Mouse (Mus musculus) stomach, embryonic 14.5 days (tissue): ENCODE measurements around the gene Nipsnap2. TPM values are rescaled to one million over a fixed set of nuclear protein-coding genes. Genes with fewer than 3 reads are reported as not detected.
A peak's percentile ranks its signal among the peaks of the same experiment; 100 is the strongest.
"Not testable (repeated sequence)": the region's sequence is repeated elsewhere in the genome, so short reads cannot be mapped to it uniquely, and the experiment has no call there.

Experiments
- ATAC-seq: fragments of 200-750 bp; cut with Nextera tagmentation; 2 replicates; pipeline ENCODE4 v1.8.0; 2017; ENCODE audit warnings: low read depth, moderate TSS enrichment; ENCODE audit not compliant: insufficient number of reproducible peaks, insufficient read depth, low FRiP score
- H3K27ac ChIP-seq: fragments of 300-500 bp; sonication (generic); 2 replicates; pipeline ENCODE4 v1.5.1; 2014; ENCODE audit warnings: mild to moderate bottlenecking, low read length, moderate library complexity, mixed read lengths
- H3K27me3 ChIP-seq: fragments of 300-500 bp; sonication (generic); 2 replicates; pipeline ENCODE4 v1.6.1; 2014; ENCODE audit warnings: low read length, control low read depth, mixed read lengths; ENCODE audit not compliant: control insufficient read depth, insufficient read depth
- H3K36me3 ChIP-seq: fragments of 300-500 bp; sonication (generic); 2 replicates; pipeline ENCODE4 v1.6.1; 2014; ENCODE audit warnings: mild to moderate bottlenecking, control low read depth, low read length, moderate library complexity, mixed read lengths; ENCODE audit not compliant: control insufficient read depth, insufficient read depth
- H3K4me1 ChIP-seq: fragments of 300-500 bp; sonication (generic); 2 replicates; pipeline ENCODE4 v1.6.1; 2014; ENCODE audit warnings: low read length, control low read depth, mixed read lengths; ENCODE audit not compliant: control insufficient read depth, insufficient read depth
- H3K4me2 ChIP-seq: fragments of 300-500 bp; sonication (generic); replicated peaks from 2 replicates; pipeline ENCODE4 v1.6.1; 2014; ENCODE audit warnings: low read depth, low read length, control low read depth
- H3K4me3 ChIP-seq: fragments of 300-500 bp; sonication (generic); 2 replicates; pipeline ENCODE4 v1.5.1; 2014; ENCODE audit warnings: low read depth, low read length, control low read depth
- H3K9ac ChIP-seq: fragments of 300-500 bp; sonication (generic); replicated peaks from 2 replicates; pipeline ENCODE4 v1.6.1; 2014; ENCODE audit warnings: low read depth, mild to moderate bottlenecking, control low read depth, low read length, moderate library complexity, mixed read lengths
- H3K9me3 ChIP-seq: fragments of 300-500 bp; sonication (generic); 2 replicates; pipeline ENCODE4 v1.6.1; 2016; ENCODE audit warnings: low read depth, low read length, control low read depth; ENCODE audit not compliant: control insufficient read depth
- WGBS: fragments of 180-500 bp; shearing (Covaris S2); extraction: QIAGEN DNeasy Blood & Tissue Kit; methylation state at CpG from one replicate; pipeline ENCODE4 v1.1.7; 2014; 5-methylcytosine and 5-hydroxymethylcytosine counted together
- polyA plus RNA-seq: library from polyadenylated mRNA; unstranded; fragments of >200 nt; fragmentation: Nextera tagmentation; extraction: Ambion mirVana; gene quantifications from 2 replicates; pipeline ENCODE4 v1.2.1, GENCODE M21; 2014

Nipsnap2 gene
- polyA plus RNA-seq, 1 experiment from 2014 or later = 98.4 TPM

GRCm38 (mm10) chr5:129772433-129772832, 47.6 kb downstream of the Nipsnap2 start:
- Histone ChIP-seq H3K9ac (no peak overlapping the region), H3K4me2 (no peak overlapping the region), H3K9me3 (no peaks in the 10 kb centered on the region), H3K36me3 (0 out of 2 replicates have a peak, but pooled peaks cover 2% of the 10 kb centered on the region), H3K4me3 (no peak overlapping the region), H3K4me1 (no peaks in the 10 kb centered on the region), H3K27me3 (no peaks in the 10 kb centered on the region), H3K27ac (no peak overlapping the region)
- ATAC-seq = no peak
- 82% methylated on average over 10 of the region's 10 CpGs for WGBS

- H3K27me3 ChIP-seq, H3K27ac ChIP-seq, ATAC-seq, H3K4me3 ChIP-seq, H3K36me3 ChIP-seq, H3K9me3 ChIP-seq, H3K9ac ChIP-seq, H3K4me1 ChIP-seq, H3K4me2 ChIP-seq: not testable (repeated sequence)
- 73% methylated on average over 4 of the region's 4 CpGs for WGBS
Observed at GRCm38 (mm10) chr5:129773330-129773729, 48.5 kb downstream of the Nipsnap2 start.

GRCm38 (mm10) chr5:129774661-129775060, 49.8 kb downstream of the Nipsnap2 start:
- H3K36me3 ChIP-seq = no peaks in the 10 kb centered on the region
- H3K4me1 ChIP-seq = peaks cover 4% of the 10 kb centered on the region
- no peaks in the 10 kb centered on the region for H3K9me3 ChIP-seq
- H3K4me3 ChIP-seq = no peak overlapping the region
- no peak overlapping the region for H3K9ac ChIP-seq
- no peak for ATAC-seq
- no peaks in the 10 kb centered on the region for H3K27me3 ChIP-seq
- 84% methylated on average over 3 of the region's 3 CpGs for WGBS
- no peak overlapping the region for H3K4me2 ChIP-seq
- no peak overlapping the region for H3K27ac ChIP-seq

- Histone ChIP-seq H3K9ac (peak overlapping the region; percentile 39), H3K27ac (no peak overlapping the region), H3K4me2 (peak overlapping the region; percentile 59), H3K9me3 (no peaks in the 10 kb centered on the region), H3K27me3 (no peaks in the 10 kb centered on the region), H3K4me3 (peak overlapping the region; percentile 59), H3K36me3 (no peaks in the 10 kb centered on the region), H3K4me1 (peaks cover 5% of the 10 kb centered on the region)
- WGBS = 32% methylated on average over 11 of the region's 11 CpGs
- no peak for ATAC-seq
Observed at GRCm38 (mm10) chr5:129778348-129778995, 53.6 kb downstream of the Nipsnap2 start.

GRCm38 (mm10) chr5:129778996-129779716, 54.3 kb downstream of the Nipsnap2 start:
- ATAC-seq = peak; percentile 89

GRCm38 (mm10) chr5:129780131-129780530, 55.3 kb downstream of the Nipsnap2 start:
- no peaks in the 10 kb centered on the region for H3K36me3 ChIP-seq
- no peak for ATAC-seq
- no peaks in the 10 kb centered on the region for H3K27me3 ChIP-seq
- H3K27ac ChIP-seq = no peak overlapping the region
- H3K4me2 ChIP-seq = no peak overlapping the region
- peaks cover 5% of the 10 kb centered on the region for H3K4me1 ChIP-seq
- no peak overlapping the region for H3K9ac ChIP-seq
- 87% methylated on average over 3 of the region's 3 CpGs for WGBS
- no peaks in the 10 kb centered on the region for H3K9me3 ChIP-seq
- H3K4me3 ChIP-seq = no peak overlapping the region

More at GRCm38 (mm10) chr5:129778996-129779716, 54.3 kb downstream of the Nipsnap2 start:
- Histone ChIP-seq H3K27me3 (no peaks in the 10 kb centered on the region), H3K4me1 (peaks cover 5% of the 10 kb centered on the region), H3K27ac (peak overlapping the region; percentile 59; the same call in 1 of the 2 replicates), H3K4me3 (peak overlapping the region; percentile 59), H3K36me3 (no peaks in the 10 kb centered on the region), H3K4me2 (peak overlapping the region; percentile 59), H3K9me3 (no peaks in the 10 kb centered on the region), H3K9ac (peak overlapping the region; percentile 39)
- under 1% methylated on average over 32 of the region's 32 CpGs for WGBS

GRCm38 (mm10) chr5:129782211-129782610, 57.3 kb downstream of the Nipsnap2 start:
- Histone ChIP-seq H3K9me3 (no peaks in the 10 kb centered on the region), H3K27me3 (no peaks in the 10 kb centered on the region), H3K4me3 (no peak overlapping the region), H3K36me3 (no peaks in the 10 kb centered on the region), H3K4me2 (no peak overlapping the region), H3K4me1 (peaks cover 5% of the 10 kb centered on the region), H3K27ac (no peak overlapping the region), H3K9ac (no peak overlapping the region)
- ATAC-seq = no peak
- 44% methylated on average over 3 of the region's 3 CpGs for WGBS

- ATAC-seq = no peak
- Histone ChIP-seq H3K36me3 (peaks cover 21% of the 10 kb centered on the region), H3K4me1 (peaks cover 6% of the 10 kb centered on the region), H3K9ac (no peak overlapping the region), H3K27me3 (no peaks in the 10 kb centered on the region), H3K4me2 (no peak overlapping the region), H3K9me3 (no peaks in the 10 kb centered on the region), H3K27ac (no peak overlapping the region), H3K4me3 (no peak overlapping the region)
- 87% methylated on average over 5 of the region's 5 CpGs for WGBS
Observed at GRCm38 (mm10) chr5:129785235-129785870, 60.5 kb downstream of the Nipsnap2 start.
